Mouse (Mus musculus) cerebellum, adult 11-12 months (tissue): Measurements from ENCODE around the gene Ramp2.

ENCODE experiments used
- DNase-seq: peaks from one replicate; pipeline ENCODE4 v3.0.0; 2022

Gene Ramp2

GRCm38 (mm10) chr11:101245855-101246701, at the start of gene Ramp2:
Gene Ramp2 (plus strand): TSS chr11:101246028.
- no peak for DNase-seq

- no peak for DNase-seq
Measured at GRCm38 (mm10) chr11:101196175-101196574, 49.7 kb upstream of the Ramp2 start.

- no peak for DNase-seq
Measured at GRCm38 (mm10) chr11:101199555-101199954, 46.3 kb upstream of the Ramp2 start.

- peak; percentile 83 for DNase-seq
Measured at GRCm38 (mm10) chr11:101200986-101201385, 44.8 kb upstream of the Ramp2 start.

- DNase-seq: no peak
Measured at GRCm38 (mm10) chr11:101211970-101212369, 33.9 kb upstream of the Ramp2 start.

GRCm38 (mm10) chr11:101216936-101217335, 28.9 kb upstream of the Ramp2 start:
- DNase-seq: no peak

- no peak for DNase-seq
Measured at GRCm38 (mm10) chr11:101218436-101219055, 27.3 kb upstream of the Ramp2 start.

GRCm38 (mm10) chr11:101220853-101221252, 25.0 kb upstream of the Ramp2 start:
- DNase-seq: no peak

GRCm38 (mm10) chr11:101221306-101221986, 24.4 kb upstream of the Ramp2 start:
- DNase-seq: no peak

- no peak for DNase-seq
Measured at GRCm38 (mm10) chr11:101224337-101224736, 21.5 kb upstream of the Ramp2 start.

GRCm38 (mm10) chr11:101225331-101226064, 20.3 kb upstream of the Ramp2 start:
- no peak for DNase-seq

GRCm38 (mm10) chr11:101226065-101226701, 19.6 kb upstream of the Ramp2 start, which contains the start of gene Ezh1:
Gene Ezh1 (minus strand): TSS chr11:101226463.
- peak; percentile 93 for DNase-seq

- DNase-seq: no peak
Measured at GRCm38 (mm10) chr11:101229361-101229900, 16.4 kb upstream of the Ramp2 start.

- no peak for DNase-seq
Measured at GRCm38 (mm10) chr11:101230061-101230511, 15.7 kb upstream of the Ramp2 start.

GRCm38 (mm10) chr11:101230526-101230925, 15.3 kb upstream of the Ramp2 start:
- DNase-seq: no peak

- no peak for DNase-seq
Measured at GRCm38 (mm10) chr11:101230991-101231871, 14.6 kb upstream of the Ramp2 start.

- no peak for DNase-seq
Measured at GRCm38 (mm10) chr11:101232010-101232839, 13.6 kb upstream of the Ramp2 start.

GRCm38 (mm10) chr11:101233240-101233639, 12.6 kb upstream of the Ramp2 start:
- DNase-seq: no peak

GRCm38 (mm10) chr11:101234124-101234523, 11.7 kb upstream of the Ramp2 start:
- no peak for DNase-seq

GRCm38 (mm10) chr11:101235429-101235828, 10.4 kb upstream of the Ramp2 start:
- DNase-seq: no peak
